Mouse (Mus musculus): ENCODE measurements around the gene Sstr1. TPM values are rescaled to one million over a fixed set of nuclear protein-coding genes. Genes with fewer than 3 reads are reported as not detected.

Sstr1 gene
- total and polyA plus RNA-seq, 3 experiments, result not detected

- Histone ChIP-seq H3K79me2 (replicated peaks; ENCODE audit: control insufficient read depth, extremely low read depth, insufficient read depth, poor library complexity, severe bottlenecking) (no peaks in the 10 kb centered on the region), H3K4me1 (ENCODE audit: control insufficient read depth in 1 of 2, insufficient read depth in 2 of 2) (peaks cover 0 to 25% of the 10 kb centered on the region in 2 experiments; a peak in 2 of 4 replicates), H3K36me3 (replicated peaks in 1 of 2; ENCODE audit: control insufficient read depth in 1 of 2, insufficient read depth in 1 of 2, low read length in 1 of 2) (no peaks in the 10 kb centered on the region), H3K9ac (ENCODE audit: insufficient read depth, low read depth) (no peak overlapping the region), H3K9me3 (replicated peaks; ENCODE audit: low read length) (peaks cover 17% of the 10 kb centered on the region), H3K27ac (ENCODE audit: insufficient read depth, low read depth) (no peak overlapping the region), H3K27me3 (replicated peaks) (no peaks in the 10 kb centered on the region), H3K4me2 (ENCODE audit: insufficient read depth, low read depth, poor library complexity, severe bottlenecking) (no peak overlapping the region), H3K4me3 (replicated peaks in 1 of 3; ENCODE audit: low read depth in 2 of 3, low read length in 2 of 3, poor library complexity in 1 of 3) (no peak overlapping the region)
- dilution Hi-C loops (cut with MboI; ENCODE audit: extremely low pct_ligation_motif_present, extremely low pct_unique_long_range_greater_than_20kb, low sequenced_read_pairs) (no loop called here), in situ Hi-C loops (cut with MboI; ENCODE audit: low pct_ligation_motif_present, low pct_unique_long_range_greater_than_20kb, low sequenced_read_pairs) (no loop called here)
- no peak for TF ChIP-seq POLR2A (IDR thresholded peaks at IDR 0.05; ENCODE audit: low read depth, low read length)
- TF ChIP-seq JUN (IDR thresholded peaks at IDR 0.05; ENCODE audit: insufficient read depth, low read depth, low read length), result no peak
- TF ChIP-seq IRF4 (IDR thresholded peaks at IDR 0.05; ENCODE audit: low read depth, low read length), result no peak
- no peak for TF ChIP-seq HCFC1 (IDR thresholded peaks at IDR 0.05; ENCODE audit: low read depth, low read length)
- no peak for TF ChIP-seq EP300 (IDR thresholded peaks at IDR 0.05; ENCODE audit: low read length)
- no peak for TF ChIP-seq JUND (conservative IDR thresholded peaks at IDR 0.05; ENCODE audit: low read depth, low read length)
- no peak for TF ChIP-seq MAZ (IDR thresholded peaks at IDR 0.05; ENCODE audit: low read depth, low read length)
- TF ChIP-seq TBP (conservative IDR thresholded peaks at IDR 0.05; ENCODE audit: low read depth, low read length), result no peak
- TF ChIP-seq MYC (IDR thresholded peaks at IDR 0.05; ENCODE audit: low read depth, low read length), result no peak
- TF ChIP-seq SIN3A (IDR thresholded peaks at IDR 0.05; ENCODE audit: low read length), result no peak
- TF ChIP-seq CHD1 (IDR thresholded peaks at IDR 0.05; ENCODE audit: low read depth, low read length), result no peak
- TF ChIP-seq NELFE (IDR thresholded peaks at IDR 0.05; ENCODE audit: low read depth, low read length), result no peak
- TF ChIP-seq ZMIZ1 (IDR thresholded peaks at IDR 0.05; ENCODE audit: low read depth, low read length), result no peak
- TF ChIP-seq CHD2 (IDR thresholded peaks at IDR 0.05; ENCODE audit: low read length), result no peak
- TF ChIP-seq ZC3H11A (IDR thresholded peaks at IDR 0.05; ENCODE audit: low read depth, low read length), result no peak
- TF ChIP-seq BHLHE40 (IDR thresholded peaks at IDR 0.05; ENCODE audit: low read depth, low read length), result no peak
- no peak for TF ChIP-seq ETS1 (conservative IDR thresholded peaks at IDR 0.05; ENCODE audit: low read depth, low read length)
- no peak for DNase-seq (ENCODE audit: extremely low read depth)
Observed at GRCm38 (mm10) chr12:58212924-58213450, 1.4 kb downstream of the Sstr1 start.

- H3K27me3 ChIP-seq (replicated peaks), result no peaks in the 10 kb centered on the region
- no peak overlapping the region for H3K9ac ChIP-seq (ENCODE audit: insufficient read depth, low read depth)
- in situ Hi-C loops (cut with MboI; ENCODE audit: low pct_ligation_motif_present, low pct_unique_long_range_greater_than_20kb, low sequenced_read_pairs) (no loop called here), dilution Hi-C loops (cut with MboI; ENCODE audit: extremely low pct_ligation_motif_present, extremely low pct_unique_long_range_greater_than_20kb, low sequenced_read_pairs) (no loop called here)
- peaks cover 17% of the 10 kb centered on the region for H3K9me3 ChIP-seq (replicated peaks; ENCODE audit: low read length)
- TF ChIP-seq E2F4 (IDR thresholded peaks at IDR 0.05; ENCODE audit: insufficient replicate concordance, low read depth, low read length) (no peak), PAX5 (IDR thresholded peaks at IDR 0.05; ENCODE audit: low read length) (no peak), SIN3A (IDR thresholded peaks at IDR 0.05; ENCODE audit: low read length) (no peak), CHD1 (IDR thresholded peaks at IDR 0.05; ENCODE audit: low read depth, low read length) (no peak), NELFE (IDR thresholded peaks at IDR 0.05; ENCODE audit: low read depth, low read length) (no peak), RAD21 (IDR thresholded peaks at IDR 0.05; ENCODE audit: low read depth, low read length) (no peak), UBTF (IDR thresholded peaks at IDR 0.05; ENCODE audit: low read depth, low read length) (no peak), CHD2 (IDR thresholded peaks at IDR 0.05; ENCODE audit: low read length) (no peak)
- peak; percentile 76 for DNase-seq (ENCODE audit: extremely low read depth)
- no peak overlapping the region for H3K27ac ChIP-seq (ENCODE audit: insufficient read depth, low read depth)
- H3K36me3 ChIP-seq (replicated peaks in 1 of 2; ENCODE audit: control insufficient read depth in 1 of 2, insufficient read depth in 1 of 2, low read length in 1 of 2), result no peaks in the 10 kb centered on the region
- peaks cover 0 to 23% of the 10 kb centered on the region in 2 experiments; a peak in 2 of 4 replicates for H3K4me1 ChIP-seq (ENCODE audit: control insufficient read depth in 1 of 2, insufficient read depth in 2 of 2)
- no peak overlapping the region for H3K4me2 ChIP-seq (ENCODE audit: insufficient read depth, low read depth, poor library complexity, severe bottlenecking)
- H3K79me2 ChIP-seq (replicated peaks; ENCODE audit: control insufficient read depth, extremely low read depth, insufficient read depth, poor library complexity, severe bottlenecking), result no peaks in the 10 kb centered on the region
- H3K4me3 ChIP-seq (replicated peaks in 1 of 3; ENCODE audit: low read depth in 2 of 3, low read length in 2 of 3, poor library complexity in 1 of 3), result peak overlapping the region in 1 of 3 experiments; percentile 46
Observed at GRCm38 (mm10) chr12:58213451-58214288, 2.1 kb downstream of the Sstr1 start.

All from CH12.LX (cell line).